Mouse (Mus musculus) C2C12 (cell line): ENCODE measurements at regions not wholly inside any gene's neighbourhood (a gene's known extent, or its start where the extent isn't known, plus 50 kb on each side); places are given as distances from the start of the nearest gene placed in this dataset.
"Not testable (repeated sequence)": the region's sequence is repeated elsewhere in the genome, so short reads cannot be mapped to it uniquely, and the experiment has no call there.

Experiments used
- H3K27me3 ChIP-seq: one replicate; pipeline ENCODE4 v1.6.1; 2011; ENCODE audit not compliant: control insufficient read depth, insufficient read depth, insufficient read length
- H3K36me3 ChIP-seq: one replicate; pipeline ENCODE4 v1.6.1; 2011; ENCODE audit not compliant: control insufficient read depth, insufficient read depth
- H3K4me3 ChIP-seq: one replicate; pipeline ENCODE4 v1.5.1; 2011; ENCODE audit warnings: mild to moderate bottlenecking, control low read depth; ENCODE audit not compliant: poor library complexity, insufficient read depth, severe bottlenecking
- H3K79me2 ChIP-seq: one replicate; pipeline ENCODE4 v1.6.1; 2011; ENCODE audit not compliant: control insufficient read depth, insufficient read depth
- H3K79me3 ChIP-seq: one replicate; pipeline ENCODE4 v1.6.1; 2011; ENCODE audit warnings: low read depth, control low read depth
- H3ac ChIP-seq: one replicate; pipeline ENCODE3; 2011; ENCODE audit warnings: low read depth; ENCODE audit not compliant: control insufficient read depth, insufficient read length
- CEBPB ChIP-seq: IDR thresholded peaks from one replicate; pipeline ENCODE4 v1.6.1; 2011; ENCODE audit warnings: low read depth, mild to moderate bottlenecking, control low read depth, moderate library complexity
- CTCF ChIP-seq: IDR thresholded peaks from one replicate; pipeline ENCODE4 v1.5.1; 2011; ENCODE audit not compliant: control insufficient read depth, insufficient read depth, insufficient read length
- FOSL1 ChIP-seq: IDR thresholded peaks from one replicate; pipeline ENCODE4 v1.8.0; 2011; ENCODE audit warnings: mild to moderate bottlenecking, low read length; ENCODE audit not compliant: poor library complexity, insufficient read depth, severe bottlenecking
- MAX ChIP-seq: IDR thresholded peaks from one replicate; pipeline ENCODE4 v1.6.1; 2011; ENCODE audit warnings: mild to moderate bottlenecking, control low read depth
- MYOD1 ChIP-seq: IDR thresholded peaks from one replicate; pipeline ENCODE4 v1.6.1; 2011; ENCODE audit warnings: low read depth; ENCODE audit not compliant: control insufficient read depth, insufficient read length
- MYOG ChIP-seq: IDR thresholded peaks from one replicate; pipeline ENCODE4 v1.6.1; 2011; ENCODE audit not compliant: control insufficient read depth, insufficient read length; ENCODE audit errors: extremely low read depth
- USF1 ChIP-seq: IDR thresholded peaks from one replicate; pipeline ENCODE4 v1.6.1; 2011; ENCODE audit warnings: low read depth, mild to moderate bottlenecking, control low read depth, moderate library complexity

DNA sequence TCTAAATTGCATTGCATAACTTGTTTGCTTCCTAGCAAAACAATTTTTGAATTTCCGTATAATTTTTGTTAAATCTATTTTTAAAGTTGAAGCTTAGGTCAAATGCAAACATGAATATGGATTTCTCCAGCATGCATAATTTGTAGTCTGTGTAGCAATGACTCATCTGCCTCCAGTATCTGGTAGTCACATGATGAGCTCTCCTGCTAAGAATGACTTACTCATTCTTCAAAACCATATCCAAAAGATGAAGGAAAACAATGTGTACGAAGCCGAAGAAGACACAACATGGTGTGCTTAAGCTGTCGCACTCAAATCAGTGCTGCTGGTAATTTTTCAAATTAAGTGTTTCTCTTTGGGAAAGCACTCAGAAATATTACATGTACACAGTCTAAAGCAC lies 1453.2 kb upstream of the Gje1 start:
- no peak overlapping the region for H3ac ChIP-seq
- no peaks in the 10 kb centered on the region for H3K27me3 ChIP-seq
- TF ChIP-seq CEBPB (peak; percentile 0), CTCF (no peak), MYOD1 (no peak), USF1 (peak; percentile 99), FOSL1 (peak; percentile 83), MAX (peak; percentile 54), MYOG (no peak)
- no peaks in the 10 kb centered on the region for H3K36me3 ChIP-seq
- no peaks in the 10 kb centered on the region for H3K79me3 ChIP-seq
- no peaks in the 10 kb centered on the region for H3K79me2 ChIP-seq
- no peak overlapping the region for H3K4me3 ChIP-seq

DNA sequence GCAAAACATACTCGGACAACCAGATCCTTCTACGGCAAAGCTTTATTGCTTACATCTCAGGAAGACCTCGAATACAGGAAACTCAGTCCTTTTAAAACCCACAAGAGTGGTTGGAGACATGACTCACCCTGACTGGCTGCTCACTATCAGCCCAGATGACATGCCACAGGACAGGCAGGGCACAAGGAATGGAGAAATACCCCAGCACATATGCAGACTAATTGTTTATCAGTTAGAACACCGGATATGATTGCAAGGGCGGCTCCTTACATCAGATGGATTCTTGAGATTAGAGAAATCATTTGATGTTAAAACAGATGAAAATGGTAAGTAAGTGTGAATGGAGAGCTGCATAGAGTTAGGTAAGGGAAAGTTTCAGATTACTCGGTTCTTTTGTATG lies 1441.5 kb upstream of the Gje1 start:
- H3ac ChIP-seq, H3K4me3 ChIP-seq, H3K27me3 ChIP-seq, H3K36me3 ChIP-seq, H3K79me2 ChIP-seq, H3K79me3 ChIP-seq: not testable (repeated sequence)
- TF ChIP-seq FOSL1: peak; percentile 47
- peak; percentile 16 for TF ChIP-seq CEBPB

- Histone ChIP-seq H3K79me2 (no peaks in the 10 kb centered on the region), H3K27me3 (no peaks in the 10 kb centered on the region), H3K36me3 (no peaks in the 10 kb centered on the region), H3ac (no peak overlapping the region), H3K79me3 (no peaks in the 10 kb centered on the region), H3K4me3 (no peak overlapping the region)
- TF ChIP-seq USF1: no peak
- no peak for TF ChIP-seq CTCF
- no peak for TF ChIP-seq FOSL1
- TF ChIP-seq CEBPB: no peak
- TF ChIP-seq MAX: no peak
Observed at GRCm38 (mm10) chr10:16158445-16158844, 1440.4 kb upstream of the Gje1 start.

DNA sequence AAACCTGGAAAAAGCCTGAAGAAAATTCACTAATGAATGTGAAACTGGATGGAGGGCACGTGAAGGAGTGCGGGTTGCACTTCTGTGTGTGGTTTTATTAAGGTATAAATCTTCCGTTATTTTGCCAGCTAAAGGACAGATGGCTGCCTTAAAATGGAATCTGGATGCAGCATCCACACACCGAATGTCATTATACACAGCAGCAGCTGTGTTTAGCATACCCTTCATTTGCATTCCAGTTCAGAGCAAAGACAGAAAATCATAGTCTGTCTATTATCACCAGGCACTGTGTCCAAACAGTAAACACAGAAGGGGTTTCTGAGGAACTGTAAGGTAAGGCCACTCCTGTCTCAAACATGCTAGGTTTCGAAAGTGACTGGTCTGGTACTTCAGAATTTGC lies 1438.9 kb upstream of the Gje1 start:
- TF ChIP-seq CTCF: no peak

GRCm38 (mm10) chr10:16148991-16149390 lies 1431.0 kb upstream of the Gje1 start:
- Histone ChIP-seq H3K27me3 (no peaks in the 10 kb centered on the region), H3K79me2 (no peaks in the 10 kb centered on the region), H3K4me3 (no peak overlapping the region), H3ac (no peak overlapping the region), H3K36me3 (no peaks in the 10 kb centered on the region), H3K79me3 (no peaks in the 10 kb centered on the region)
- no peak for TF ChIP-seq MYOG
- no peak for TF ChIP-seq MYOD1
- TF ChIP-seq CEBPB: no peak
- no peak for TF ChIP-seq MAX
- TF ChIP-seq USF1: no peak
- TF ChIP-seq CTCF: no peak
- no peak for TF ChIP-seq FOSL1

More for the DNA sequence above, 1438.9 kb upstream of the Gje1 start:
- H3ac ChIP-seq: no peak overlapping the region
- H3K36me3 ChIP-seq: no peaks in the 10 kb centered on the region
- H3K4me3 ChIP-seq: no peak overlapping the region
- H3K79me3 ChIP-seq: no peaks in the 10 kb centered on the region
- no peaks in the 10 kb centered on the region for H3K79me2 ChIP-seq
- H3K27me3 ChIP-seq: no peaks in the 10 kb centered on the region

DNA sequence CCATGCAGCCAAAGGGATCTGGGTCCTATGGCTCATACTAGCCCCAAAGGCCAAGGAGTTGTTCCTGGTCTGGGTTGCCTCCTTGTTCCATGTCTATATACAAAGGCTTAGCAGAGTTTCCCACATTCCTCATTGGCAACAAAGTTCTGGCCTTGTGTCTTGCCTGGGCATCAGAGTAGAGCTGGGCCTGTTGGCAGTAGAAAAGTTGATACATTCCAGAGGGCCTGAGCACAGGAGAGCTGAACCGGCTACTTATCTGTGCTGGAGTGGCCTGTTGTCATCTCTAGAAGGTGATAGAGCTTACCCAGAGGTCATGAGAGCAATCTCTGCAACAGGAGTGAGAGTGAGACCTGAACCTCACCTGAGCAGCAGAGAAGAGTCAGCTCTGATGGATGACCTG lies 1427.4 kb upstream of the Gje1 start:
- no peak overlapping the region for H3K4me3 ChIP-seq
- no peak overlapping the region for H3ac ChIP-seq
- no peaks in the 10 kb centered on the region for H3K79me3 ChIP-seq
- no peaks in the 10 kb centered on the region for H3K27me3 ChIP-seq
- H3K36me3 ChIP-seq: no peaks in the 10 kb centered on the region
- H3K79me2 ChIP-seq: no peaks in the 10 kb centered on the region
- no peak for TF ChIP-seq CTCF
- no peak for TF ChIP-seq MYOD1
- TF ChIP-seq USF1: no peak
- TF ChIP-seq FOSL1: no peak
